Mouse (Mus musculus) intestine, embryonic 14.5 days (tissue): ENCODE data around the gene Trpm2. TPM values are rescaled to one million over a fixed set of nuclear protein-coding genes. Genes with fewer than 3 reads are reported as not detected.

ENCODE experiments used
- ATAC-seq: fragments of 200-750 bp; cut with Nextera tagmentation; replicated peaks from 2 replicates; pipeline ENCODE4 v1.8.0; 2017; ENCODE audit warnings: low read depth, moderate number of reproducible peaks, moderate TSS enrichment, moderate library complexity; ENCODE audit not compliant: low FRiP score, low TSS enrichment
- DNase-seq: peaks from one replicate; pipeline ENCODE4 v3.0.0-alpha.2; 2018; ENCODE audit warnings: low spot score
- H3K27ac ChIP-seq: fragments of 300-500 bp; sonication (generic); 2 replicates; pipeline ENCODE4 v1.5.1; 2014; ENCODE audit warnings: low read depth, mild to moderate bottlenecking, control low read depth
- H3K27me3 ChIP-seq: fragments of 300-500 bp; sonication (generic); replicated peaks from 2 replicates; pipeline ENCODE4 v1.6.1; 2014; ENCODE audit warnings: low read length, control low read depth; ENCODE audit not compliant: control insufficient read depth, insufficient read depth
- H3K36me3 ChIP-seq: fragments of 300-500 bp; sonication (generic); 2 replicates; pipeline ENCODE4 v1.6.1; 2014; ENCODE audit warnings: low read length, control low read depth; ENCODE audit not compliant: control insufficient read depth, insufficient read depth
- H3K4me1 ChIP-seq: fragments of 300-500 bp; sonication (generic); replicated peaks from 2 replicates; pipeline ENCODE4 v1.6.1; 2014; ENCODE audit warnings: low read length, control low read depth, mixed read lengths; ENCODE audit not compliant: control insufficient read depth, insufficient read depth
- H3K4me2 ChIP-seq: fragments of 300-500 bp; sonication (generic); 2 replicates; pipeline ENCODE4 v1.6.1; 2014; ENCODE audit warnings: low read length
- H3K4me3 ChIP-seq: fragments of 300-500 bp; sonication (generic); 2 replicates; pipeline ENCODE4 v1.5.1; 2014; ENCODE audit warnings: low read depth, low read length, control low read depth, mixed read lengths
- H3K9ac ChIP-seq: fragments of 300-500 bp; sonication (generic); 2 replicates; pipeline ENCODE4 v1.6.1; 2014; ENCODE audit warnings: mild to moderate bottlenecking, low read length
- H3K9me3 ChIP-seq: fragments of 300-500 bp; sonication (generic); 2 replicates; pipeline ENCODE4 v1.6.1; 2016; ENCODE audit warnings: low read length, control low read depth; ENCODE audit not compliant: control insufficient read depth
- WGBS: fragments of 180-500 bp; shearing (Covaris S2); extraction: QIAGEN DNeasy Blood & Tissue Kit; methylation state at CpG from one replicate; pipeline ENCODE4 v1.1.7; 2014; 5-methylcytosine and 5-hydroxymethylcytosine counted together
- polyA plus RNA-seq: library from polyadenylated mRNA; unstranded; fragments of >200 nt; fragmentation: Nextera tagmentation; extraction: Ambion mirVana; gene quantifications from 2 replicates; pipeline ENCODE4 v1.2.1, GENCODE M21; 2014

Gene Trpm2
- polyA plus RNA-seq, 1 experiment from 2014 or later = 1.2 TPM

GRCm38 (mm10) chr10:78001796-78002195 is 31.4 kb upstream of the Trpm2 start:
- no peaks in the 10 kb centered on the region for H3K9me3 ChIP-seq
- no peak overlapping the region for H3K27ac ChIP-seq
- DNase-seq (no peak), ATAC-seq (no peak)
- no peak overlapping the region for H3K4me2 ChIP-seq
- peaks cover 76% of the 10 kb centered on the region for H3K36me3 ChIP-seq
- peaks cover 10% of the 10 kb centered on the region for H3K4me1 ChIP-seq
- no peaks in the 10 kb centered on the region for H3K27me3 ChIP-seq
- no peak overlapping the region for H3K9ac ChIP-seq
- no peak overlapping the region for H3K4me3 ChIP-seq
- WGBS = 94% methylated on average over 11 of the region's 11 CpGs

DNA sequence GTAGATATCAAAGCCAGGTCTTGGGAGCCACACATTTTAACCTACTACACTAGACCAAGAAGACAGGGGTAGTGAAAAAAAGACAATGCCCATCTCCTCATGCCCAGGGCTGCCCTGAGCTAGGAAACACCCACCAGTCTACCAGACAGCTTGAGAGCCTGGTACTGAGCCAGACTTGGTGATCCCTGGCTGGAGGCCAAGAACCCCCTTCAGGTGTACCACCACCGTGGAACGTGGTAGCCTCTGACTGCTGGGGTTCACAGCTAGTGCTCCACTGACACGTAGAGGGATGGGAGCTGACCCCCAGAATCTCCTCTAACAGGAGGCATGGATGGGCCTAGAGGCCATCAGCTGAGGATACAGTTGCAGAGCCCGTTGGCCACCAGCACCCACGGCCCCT is 29.8 kb upstream of the Trpm2 start:
- no peaks in the 10 kb centered on the region for H3K4me1 ChIP-seq
- H3K4me3 ChIP-seq = no peak overlapping the region
- H3K27ac ChIP-seq = no peak overlapping the region
- no peak for ATAC-seq
- no peak overlapping the region for H3K9ac ChIP-seq
- 99% methylated on average over 5 of the region's 5 CpGs for WGBS
- DNase-seq = no peak
- no peaks in the 10 kb centered on the region for H3K9me3 ChIP-seq
- no peaks in the 10 kb centered on the region for H3K27me3 ChIP-seq
- H3K4me2 ChIP-seq = no peak overlapping the region
- peaks cover 88% of the 10 kb centered on the region for H3K36me3 ChIP-seq

DNA sequence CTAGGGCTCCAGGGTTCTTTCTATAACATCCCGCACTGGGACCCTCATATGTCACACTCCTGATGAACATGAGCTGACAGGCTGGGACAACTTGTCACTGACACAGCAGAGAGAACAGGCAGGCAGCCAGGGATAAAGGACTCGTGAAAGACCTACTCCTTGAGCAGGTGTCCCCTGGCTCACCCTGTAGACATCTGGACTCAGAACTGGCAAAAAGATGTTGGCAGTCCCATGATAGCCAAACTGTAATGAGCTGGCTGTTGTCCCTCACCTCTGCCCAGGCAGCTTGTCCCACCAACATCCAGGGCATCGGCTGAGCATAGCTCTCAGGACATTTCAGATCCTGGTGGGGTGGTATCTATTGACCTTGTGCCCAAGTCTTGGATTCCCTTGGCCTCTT is 25.3 kb upstream of the Trpm2 start:
- Histone ChIP-seq H3K9me3 (no peaks in the 10 kb centered on the region), H3K27me3 (no peaks in the 10 kb centered on the region), H3K27ac (no peak overlapping the region), H3K36me3 (peaks cover 97% of the 10 kb centered on the region), H3K4me2 (no peak overlapping the region), H3K9ac (no peak overlapping the region), H3K4me3 (no peak overlapping the region), H3K4me1 (no peaks in the 10 kb centered on the region)
- DNase-seq (no peak), ATAC-seq (no peak)
- 89% methylated on average over 3 of the region's 3 CpGs for WGBS

DNA sequence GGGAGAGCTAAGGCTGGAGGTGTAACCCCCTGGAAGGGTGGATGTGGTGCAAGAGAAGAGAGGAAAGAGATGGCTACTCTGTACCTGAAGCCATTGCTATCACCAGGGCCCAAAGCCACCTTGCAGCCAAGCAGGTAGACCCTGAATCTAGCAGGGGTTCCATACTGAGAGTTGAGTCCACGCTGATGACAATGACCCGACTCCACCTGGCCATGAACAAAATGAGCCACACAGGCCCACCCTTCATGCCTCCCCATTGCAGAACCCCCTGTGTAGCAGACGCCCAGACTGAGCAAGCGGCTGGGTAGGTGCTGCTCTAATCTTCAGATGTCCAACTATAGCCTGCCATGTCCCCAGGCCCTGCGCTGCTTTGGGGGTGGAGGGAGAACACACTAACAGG is 15.4 kb upstream of the Trpm2 start:
- WGBS = 85% methylated on average over 5 of the region's 5 CpGs
- no peak overlapping the region for H3K4me2 ChIP-seq
- ATAC-seq (no peak), DNase-seq (no peak)
- H3K4me1 ChIP-seq = no peaks in the 10 kb centered on the region
- H3K4me3 ChIP-seq = no peak overlapping the region
- peaks cover 49% of the 10 kb centered on the region for H3K36me3 ChIP-seq
- H3K27me3 ChIP-seq = no peaks in the 10 kb centered on the region
- no peak overlapping the region for H3K9ac ChIP-seq
- H3K27ac ChIP-seq = no peak overlapping the region
- no peaks in the 10 kb centered on the region for H3K9me3 ChIP-seq

DNA sequence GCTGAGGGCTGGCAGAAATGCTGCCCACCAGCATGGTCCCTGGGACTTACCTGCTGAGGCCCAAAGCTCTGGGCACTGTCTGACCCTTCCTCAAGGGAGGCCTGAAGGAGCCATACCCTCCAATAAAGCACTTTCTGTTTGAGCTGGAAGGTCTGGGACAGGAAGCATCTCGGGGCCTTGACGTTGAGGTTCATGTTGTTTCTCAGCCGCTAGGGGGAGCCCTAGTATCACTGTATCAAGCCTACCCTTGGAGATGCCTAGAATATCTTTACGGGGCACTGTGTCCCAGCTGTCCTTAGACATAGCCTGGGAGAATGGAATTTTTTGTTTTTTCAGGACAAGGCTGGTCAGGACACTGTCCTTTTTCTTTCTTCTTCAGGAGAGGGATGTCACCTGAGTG is 14.3 kb upstream of the Trpm2 start:
- no peaks in the 10 kb centered on the region for H3K9me3 ChIP-seq
- no peaks in the 10 kb centered on the region for H3K4me1 ChIP-seq
- DNase-seq = peak; percentile 87
- no peaks in the 10 kb centered on the region for H3K27me3 ChIP-seq
- H3K27ac ChIP-seq = no peak overlapping the region
- H3K9ac ChIP-seq = no peak overlapping the region
- H3K4me3 ChIP-seq = no peak overlapping the region
- ATAC-seq = peak; percentile 63
- peaks cover 38% of the 10 kb centered on the region for H3K36me3 ChIP-seq
- H3K4me2 ChIP-seq = no peak overlapping the region
- 0% methylated on average over 4 of the region's 4 CpGs for WGBS

DNA sequence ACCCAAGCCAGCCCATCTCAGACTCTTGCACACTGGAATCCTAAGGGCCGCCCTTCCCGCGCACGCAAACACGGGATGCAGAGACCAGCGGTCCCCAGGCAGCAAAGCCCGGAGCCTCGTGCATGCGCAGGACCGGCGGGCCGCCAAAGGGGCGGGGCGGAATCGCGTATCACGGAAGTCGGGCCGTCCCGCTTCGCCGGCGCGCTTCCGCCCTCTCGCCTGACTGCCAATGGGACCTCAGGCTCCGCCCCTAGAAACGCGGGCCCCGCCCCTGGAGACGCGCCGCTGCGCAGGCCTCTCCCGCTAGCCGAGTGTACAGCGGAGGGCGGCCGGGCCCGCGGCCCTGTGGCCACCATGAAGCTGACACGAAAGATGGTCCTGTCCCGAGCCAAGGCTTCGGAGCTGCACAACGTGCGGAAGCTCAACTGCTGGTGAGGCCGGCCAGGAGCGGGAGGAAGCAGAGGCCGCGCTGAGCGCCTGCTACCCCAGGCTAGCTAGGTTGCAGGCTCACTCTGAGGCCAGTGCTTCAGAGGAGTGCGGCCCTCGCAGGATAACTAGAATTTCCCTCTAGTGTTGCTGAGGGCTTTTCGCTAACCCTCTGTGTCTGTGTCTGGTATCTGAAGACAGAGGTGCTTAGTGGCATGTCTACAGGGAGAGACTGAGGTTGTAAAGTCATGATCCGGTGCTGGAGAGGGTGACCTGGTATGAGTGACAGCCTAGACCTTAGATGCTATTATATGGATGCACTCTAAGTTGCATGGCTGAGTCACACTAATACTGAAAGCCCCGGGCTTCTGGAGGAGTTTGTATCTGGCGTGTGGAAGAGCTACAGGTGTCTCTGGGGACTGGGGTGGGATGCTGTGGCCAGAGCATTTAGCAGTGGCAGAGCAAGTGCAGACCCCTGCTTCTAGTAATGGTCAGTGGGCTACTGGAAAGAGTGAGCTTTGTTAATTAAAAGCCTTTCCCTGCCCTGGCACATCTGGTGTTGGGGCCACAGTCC is 8.3 kb upstream of the Trpm2 start, which contains the start of gene 1810043G02Rik:
TSS of gene 1810043G02Rik (plus strand) at position 174 of the 1,000 bp plus-strand sequence.
- Histone ChIP-seq H3K27me3 (no peaks in the 10 kb centered on the region), H3K9me3 (no peaks in the 10 kb centered on the region), H3K4me2 (peak within 1 kb of the TSS; percentile 72), H3K4me3 (peak within 1 kb of the TSS; percentile 89), H3K27ac (no peak within 1 kb of the TSS), H3K4me1 (peaks cover 8% of the 10 kb centered on the region; the same call in 1 of the 2 replicates), H3K9ac (peak within 1 kb of the TSS; percentile 63), H3K36me3 (peaks cover 8% of the 10 kb centered on the region)
- peak; percentile 95 for ATAC-seq
- 1% methylated on average over 57 of the region's 57 CpGs for WGBS
- DNase-seq = peak; percentile 100

- H3K4me2 ChIP-seq = no peak overlapping the region
- ATAC-seq = no peak
- H3K27ac ChIP-seq = no peak overlapping the region
- WGBS = 53% methylated on average over 8 of the region's 8 CpGs
- H3K36me3 ChIP-seq = peaks cover 4% of the 10 kb centered on the region
- no peaks in the 10 kb centered on the region for H3K9me3 ChIP-seq
- H3K4me3 ChIP-seq = no peak overlapping the region
- H3K9ac ChIP-seq = no peak overlapping the region
- H3K27me3 ChIP-seq = no peaks in the 10 kb centered on the region
- peak; percentile 53 for DNase-seq
- H3K4me1 ChIP-seq = peaks cover 8% of the 10 kb centered on the region; the same call in 1 of the 2 replicates
Measured at GRCm38 (mm10) chr10:77976458-77977150, 6.2 kb upstream of the Trpm2 start.

GRCm38 (mm10) chr10:77975653-77976052 is 5.3 kb upstream of the Trpm2 start:
- no peak overlapping the region for H3K27ac ChIP-seq
- H3K9me3 ChIP-seq = no peaks in the 10 kb centered on the region
- no peaks in the 10 kb centered on the region for H3K36me3 ChIP-seq
- ATAC-seq (no peak), DNase-seq (peak; percentile 45)
- no peak overlapping the region for H3K9ac ChIP-seq
- H3K4me3 ChIP-seq = no peak overlapping the region
- no peak overlapping the region for H3K4me2 ChIP-seq
- WGBS = 17% methylated on average over 4 of the region's 4 CpGs
- H3K4me1 ChIP-seq = peaks cover 8% of the 10 kb centered on the region; the same call in 1 of the 2 replicates
- H3K27me3 ChIP-seq = no peaks in the 10 kb centered on the region
